Mouse (Mus musculus): ENCODE data around the gene Acr. TPM values are rescaled to one million over a fixed set of nuclear protein-coding genes. Genes with fewer than 3 reads are reported as not detected.
A peak's percentile ranks its signal among the peaks of the same experiment; 100 is the strongest.

The Acr gene
- total RNA-seq (2014; rRNA removed; ENCODE audit: low replicate concordance) (not detected in 2 replicates), polyA plus RNA-seq (2015; fragmentation: Nextera tagmentation; extraction: Ambion mirVana) (0.23 TPM in 1 of 2 replicates, not detected in the other)

DNA sequence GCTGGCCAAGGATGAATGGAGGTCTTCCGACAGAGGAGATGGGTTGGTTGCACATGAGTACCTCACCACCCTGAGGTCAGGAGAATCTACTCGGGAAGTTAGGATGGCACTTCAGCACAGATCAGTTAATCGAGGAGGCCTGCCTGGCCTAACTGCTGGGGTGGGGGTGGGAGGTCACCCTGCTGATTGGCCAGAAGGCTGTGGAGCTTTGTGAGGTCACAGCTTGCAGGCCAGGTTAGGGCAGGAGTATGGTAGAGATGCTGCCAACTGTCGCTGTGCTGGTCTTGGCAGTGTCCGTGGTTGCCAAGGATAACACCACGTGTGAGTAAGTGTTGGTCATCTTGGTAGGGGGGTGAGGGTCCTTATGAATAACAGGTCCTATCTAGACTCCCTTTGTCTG lies at the start of gene Acr:
Gene Acr, plus strand, starts transcription at position 213 of the 400 bp plus-strand sequence.
- TF ChIP-seq CTCF (IDR thresholded peaks at IDR 0.05; ENCODE audit: low read depth) (no peak), EP300 (IDR thresholded peaks at IDR 0.05; ENCODE audit: low read depth) (no peak)
- H3K27me3 ChIP-seq (ENCODE audit: control insufficient read depth, insufficient read depth, low read length) = no peaks in the 10 kb centered on the region
- DNase-seq (ENCODE audit: low spot score) (no peak), ATAC-seq (ENCODE audit: insufficient read depth, low read depth) (no peak)
- H3K27ac ChIP-seq (ENCODE audit: low read depth) = no peak within 1 kb of the TSS
- 77% methylated on average over 6 of the region's 6 CpGs for whole genome bisulfite sequencing
- H3K4me1 ChIP-seq (ENCODE audit: control insufficient read depth, insufficient read depth) = no peaks in the 10 kb centered on the region
- no peaks in the 10 kb centered on the region for H3K36me3 ChIP-seq (replicated peaks; ENCODE audit: control insufficient read depth, insufficient read depth, low read length)
- H3K9me3 ChIP-seq (replicated peaks; ENCODE audit: control insufficient read depth, low read length) = no peaks in the 10 kb centered on the region
- H3K9ac ChIP-seq (replicated peaks; ENCODE audit: low read depth, low read length) = no peak within 1 kb of the TSS
- H3K4me2 ChIP-seq (ENCODE audit: low read depth, low read length) = no peak within 1 kb of the TSS
- no peak within 1 kb of the TSS for H3K4me3 ChIP-seq (ENCODE audit: low read depth, low read length)

- Histone ChIP-seq H3K36me3 (replicated peaks; ENCODE audit: control insufficient read depth, insufficient read depth, low read length) (no peaks in the 10 kb centered on the region), H3K9ac (replicated peaks; ENCODE audit: low read depth, low read length) (no peak overlapping the region), H3K9me3 (replicated peaks; ENCODE audit: control insufficient read depth, low read length) (no peaks in the 10 kb centered on the region), H3K4me2 (ENCODE audit: low read depth, low read length) (no peak overlapping the region), H3K4me1 (ENCODE audit: control insufficient read depth, insufficient read depth) (no peaks in the 10 kb centered on the region), H3K4me3 (ENCODE audit: low read depth, low read length) (no peak overlapping the region), H3K27me3 (ENCODE audit: control insufficient read depth, insufficient read depth, low read length) (peaks cover 34% of the 10 kb centered on the region), H3K27ac (ENCODE audit: low read depth) (no peak overlapping the region)
- no peak for TF ChIP-seq EP300 (IDR thresholded peaks at IDR 0.05; ENCODE audit: low read depth)
- TF ChIP-seq CTCF (IDR thresholded peaks at IDR 0.05; ENCODE audit: low read depth) = no peak
- WGBS = 59% methylated on average over 7 of the region's 7 CpGs
- ATAC-seq (ENCODE audit: insufficient read depth, low read depth) (no peak), DNase-seq (ENCODE audit: low spot score) (no peak)
Measured at GRCm38 (mm10) chr15:89521951-89522350, 46.2 kb upstream of the Acr start.

DNA sequence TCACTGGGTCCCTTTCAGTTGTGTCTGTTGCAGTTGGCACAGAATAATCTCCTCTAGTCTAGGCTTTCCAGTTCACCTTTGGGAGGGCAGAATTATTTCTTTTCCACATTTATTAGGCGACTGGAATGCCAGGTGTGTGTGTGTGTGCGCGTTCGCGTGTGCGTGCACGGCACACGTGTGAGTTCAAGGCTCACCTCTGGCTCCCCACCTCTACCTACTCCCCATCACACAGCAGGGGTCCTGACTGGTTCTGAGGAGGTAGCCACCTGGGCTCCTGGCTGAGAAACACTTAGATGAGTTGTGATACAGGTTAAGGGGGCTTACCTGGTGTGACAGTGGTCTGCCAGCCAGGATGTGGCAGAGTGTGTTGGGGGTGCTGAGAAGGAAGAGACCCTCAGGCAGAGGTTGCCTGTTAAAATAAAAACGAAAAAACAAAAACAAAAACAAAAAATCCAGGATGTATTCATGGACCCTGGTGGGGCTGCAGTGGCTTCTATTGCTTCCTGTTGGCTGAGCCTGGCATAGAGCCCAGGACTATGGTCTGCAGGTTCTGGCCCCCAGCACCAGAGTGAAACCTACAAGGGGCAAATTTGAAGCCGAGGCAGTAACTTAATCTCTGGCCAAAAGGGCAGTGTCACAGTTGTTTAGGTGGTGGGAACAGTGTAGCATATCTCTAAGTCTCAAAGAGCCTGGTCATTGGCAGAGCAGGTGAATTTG lies 45.4 kb upstream of the Acr start:
- Histone ChIP-seq H3K4me2 (ENCODE audit: low read depth, low read length) (no peak overlapping the region), H3K4me3 (ENCODE audit: low read depth, low read length) (no peak overlapping the region)
- WGBS = 76% methylated on average over 10 of the region's 10 CpGs

GRCm38 (mm10) chr15:89523283-89523832 lies 44.8 kb upstream of the Acr start:
- H3K4me2 ChIP-seq (ENCODE audit: low read depth, low read length) = peak overlapping the region; percentile 83

More for the DNA sequence above, 45.4 kb upstream of the Acr start:
- TF ChIP-seq EP300 (IDR thresholded peaks at IDR 0.05; ENCODE audit: low read depth) (no peak), CTCF (IDR thresholded peaks at IDR 0.05; ENCODE audit: low read depth) (no peak)
- ATAC-seq (ENCODE audit: insufficient read depth, low read depth) (no peak), DNase-seq (ENCODE audit: low spot score) (no peak)
- H3K36me3 ChIP-seq (replicated peaks; ENCODE audit: control insufficient read depth, insufficient read depth, low read length) = no peaks in the 10 kb centered on the region
- H3K9me3 ChIP-seq (replicated peaks; ENCODE audit: control insufficient read depth, low read length) = no peaks in the 10 kb centered on the region
- no peak overlapping the region for H3K27ac ChIP-seq (ENCODE audit: low read depth)
- H3K27me3 ChIP-seq (ENCODE audit: control insufficient read depth, insufficient read depth, low read length) = peaks cover 34% of the 10 kb centered on the region
- H3K4me1 ChIP-seq (ENCODE audit: control insufficient read depth, insufficient read depth) = no peaks in the 10 kb centered on the region
- no peak overlapping the region for H3K9ac ChIP-seq (replicated peaks; ENCODE audit: low read depth, low read length)

GRCm38 (mm10) chr15:89524001-89524571 lies 44.0 kb upstream of the Acr start:
- WGBS = 28% methylated on average over 25 of the region's 52 CpGs
- no peak for TF ChIP-seq EP300 (IDR thresholded peaks at IDR 0.05; ENCODE audit: low read depth)
- TF ChIP-seq CTCF (IDR thresholded peaks at IDR 0.05; ENCODE audit: low read depth) = no peak
- DNase-seq (ENCODE audit: low spot score) (no peak), ATAC-seq (ENCODE audit: insufficient read depth, low read depth) (no peak)
- 0 out of 2 replicates have a peak overlapping the region, but pooled peaks have one; percentile 15 for H3K9ac ChIP-seq (replicated peaks; ENCODE audit: low read depth, low read length)
- H3K36me3 ChIP-seq (replicated peaks; ENCODE audit: control insufficient read depth, insufficient read depth, low read length) = no peaks in the 10 kb centered on the region
- no peaks in the 10 kb centered on the region for H3K9me3 ChIP-seq (replicated peaks; ENCODE audit: control insufficient read depth, low read length)
- H3K27ac ChIP-seq (ENCODE audit: low read depth) = no peak overlapping the region
- no peaks in the 10 kb centered on the region for H3K4me1 ChIP-seq (ENCODE audit: control insufficient read depth, insufficient read depth)
- H3K4me2 ChIP-seq (ENCODE audit: low read depth, low read length) = peak overlapping the region; percentile 83
- peak overlapping the region; percentile 53 for H3K4me3 ChIP-seq (ENCODE audit: low read depth, low read length)
- H3K27me3 ChIP-seq (ENCODE audit: control insufficient read depth, insufficient read depth, low read length) = peaks cover 34% of the 10 kb centered on the region

More at GRCm38 (mm10) chr15:89523283-89523832, 44.8 kb upstream of the Acr start:
- ATAC-seq (ENCODE audit: insufficient read depth, low read depth) (0 out of 2 replicates have a peak, but pooled peaks have one; percentile 43), DNase-seq (ENCODE audit: low spot score) (no peak)
- H3K27ac ChIP-seq (ENCODE audit: low read depth) = no peak overlapping the region
- H3K9me3 ChIP-seq (replicated peaks; ENCODE audit: control insufficient read depth, low read length) = no peaks in the 10 kb centered on the region
- no peaks in the 10 kb centered on the region for H3K4me1 ChIP-seq (ENCODE audit: control insufficient read depth, insufficient read depth)
- WGBS = 37% methylated on average over 15 of the region's 47 CpGs
- peaks cover 34% of the 10 kb centered on the region for H3K27me3 ChIP-seq (ENCODE audit: control insufficient read depth, insufficient read depth, low read length)
- TF ChIP-seq EP300 (IDR thresholded peaks at IDR 0.05; ENCODE audit: low read depth) (no peak), CTCF (IDR thresholded peaks at IDR 0.05; ENCODE audit: low read depth) (no peak)
- H3K36me3 ChIP-seq (replicated peaks; ENCODE audit: control insufficient read depth, insufficient read depth, low read length) = no peaks in the 10 kb centered on the region
- no peak overlapping the region for H3K9ac ChIP-seq (replicated peaks; ENCODE audit: low read depth, low read length)
- H3K4me3 ChIP-seq (ENCODE audit: low read depth, low read length) = peak overlapping the region; percentile 46

Measured in heart, postnatal 0 days (tissue).